Mouse (Mus musculus) MEL (cell line): ENCODE measurements around the gene Samd9l.
"Not testable (repeated sequence)": the region's sequence is repeated elsewhere in the genome, so short reads cannot be mapped to it uniquely, and the experiment has no call there.

Experiments
- CTCF ChIP-seq, 3 experiments: IDR thresholded peaks in 2 of 3; conservative IDR thresholded peaks in 1 of 3; 2 replicates each; pipeline ENCODE4 v1.5.1; 2011 to 2012; ENCODE audit warnings: low read length in 3 of 3, low read depth in 2 of 3, mild to moderate bottlenecking in 2 of 3, improper control_type of control experiment in 1 of 3, inconsistent platforms in 1 of 3, mixed read lengths in 1 of 3, moderate library complexity in 1 of 3; ENCODE audit not compliant: control insufficient read depth in 1 of 3, insufficient read depth in 1 of 3, poor library complexity in 1 of 3, severe bottlenecking in 1 of 3
- GATA1 ChIP-seq: IDR thresholded peaks from 2 replicates; pipeline ENCODE4 v1.6.1; 2011; ENCODE audit warnings: low read depth, low read length, improper control_type of control experiment
- POLR2A ChIP-seq, 2 experiments: IDR thresholded peaks; 2 replicates each; pipeline ENCODE4 v1.6.1; 2011 to 2012; ENCODE audit warnings: low read length in 2 of 2, mild to moderate bottlenecking in 2 of 2, control low read depth in 1 of 2, improper control_type of control experiment in 1 of 2, low read depth in 1 of 2, moderate library complexity in 1 of 2; ENCODE audit not compliant: control insufficient read depth in 1 of 2, insufficient read depth in 1 of 2, poor library complexity in 1 of 2
- USF1 ChIP-seq: IDR thresholded peaks from 2 replicates; pipeline ENCODE4 v1.6.1; 2014; ENCODE audit warnings: low read depth, mild to moderate bottlenecking, inconsistent platforms, low read length, improper control_type of control experiment, moderate library complexity
- ZC3H11A ChIP-seq: IDR thresholded peaks from 2 replicates; pipeline ENCODE4 v1.6.1; 2012; ENCODE audit warnings: low read depth, mild to moderate bottlenecking, inconsistent platforms, low read length, improper control_type of control experiment

DNA sequence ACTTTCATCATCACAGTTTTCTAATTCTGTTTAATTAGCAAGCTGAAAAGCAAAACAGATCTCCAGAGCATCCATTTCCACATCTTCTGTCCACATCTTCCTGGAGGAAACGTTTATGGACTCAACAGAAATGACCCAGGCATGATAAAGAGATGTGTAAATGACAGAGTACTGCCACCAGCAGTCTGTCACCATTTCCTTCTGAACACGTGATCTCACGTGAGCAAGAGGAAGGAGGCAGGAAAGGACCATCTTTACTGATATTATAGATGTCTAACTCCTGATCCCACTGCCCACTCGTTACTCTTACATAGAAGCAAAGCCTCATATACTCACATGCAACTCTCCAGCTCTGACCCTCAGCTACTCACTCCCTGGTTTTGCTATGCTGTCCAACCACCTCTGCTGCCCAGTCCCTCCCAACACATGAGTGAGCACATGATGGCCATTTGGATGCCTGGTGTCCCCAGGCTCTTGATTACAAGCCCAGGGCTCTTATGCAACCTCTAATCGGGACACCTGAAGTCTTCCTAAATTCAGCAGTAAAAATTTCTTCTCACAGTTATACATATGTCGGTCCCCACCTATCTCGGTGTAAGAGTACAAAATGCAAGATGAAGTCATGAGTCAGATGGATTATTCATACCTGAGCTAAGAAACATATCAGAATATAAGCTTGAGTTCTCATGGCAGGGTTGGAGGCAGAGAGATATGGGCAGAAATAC, 2.0 kb downstream of the Samd9l start:
- not testable (repeated sequence) for TF ChIP-seq CTCF (IDR thresholded peaks at IDR 0.05 in 2 of 3, conservative IDR thresholded peaks at IDR 0.05 in 1 of 3; ENCODE audit: control insufficient read depth in 1 of 3, insufficient read depth in 1 of 3, low read depth in 2 of 3, low read length in 3 of 3, poor library complexity in 1 of 3, severe bottlenecking in 1 of 3); ZC3H11A; POLR2A (IDR thresholded peaks at IDR 0.05; ENCODE audit: control insufficient read depth in 1 of 2, insufficient read depth in 1 of 2, low read depth in 1 of 2, low read length in 2 of 2, poor library complexity in 1 of 2); GATA1; USF1
